Mouse (Mus musculus) hindbrain, postnatal 0 days (tissue): Measurements from ENCODE around the gene Kdm2a. TPM values are rescaled to one million over a fixed set of nuclear protein-coding genes. Genes with fewer than 3 reads are reported as not detected.

Experiments used
- ATAC-seq: fragments of 200-750 bp; cut with Nextera tagmentation; 2 replicates; pipeline ENCODE4 v1.8.0; 2017; ENCODE audit warnings: mild to moderate bottlenecking, moderate TSS enrichment, moderate library complexity
- DNase-seq: peaks from one replicate; pipeline ENCODE4 v3.0.0-alpha.2; 2015; ENCODE audit warnings: low spot score
- H3K27ac ChIP-seq: fragments of 300-500 bp; sonication (generic); 2 replicates; pipeline ENCODE4 v1.5.1; 2014; ENCODE audit warnings: mild to moderate bottlenecking
- H3K27me3 ChIP-seq: fragments of 300-500 bp; sonication (generic); 2 replicates; pipeline ENCODE4 v1.6.1; 2014; ENCODE audit warnings: low read length, mixed read lengths; ENCODE audit not compliant: insufficient read depth
- H3K36me3 ChIP-seq: fragments of 300-500 bp; sonication (generic); 2 replicates; pipeline ENCODE4 v1.6.1; 2014; ENCODE audit warnings: low read length, mixed read lengths; ENCODE audit not compliant: insufficient read depth
- H3K4me1 ChIP-seq: fragments of 300-500 bp; sonication (generic); 2 replicates; pipeline ENCODE4 v1.6.1; 2014; ENCODE audit warnings: antibody characterized with exemption, low read length, mixed read lengths; ENCODE audit not compliant: insufficient read depth
- H3K4me2 ChIP-seq: fragments of 300-500 bp; sonication (generic); 2 replicates; pipeline ENCODE4 v1.6.1; 2014; ENCODE audit warnings: low read depth, mild to moderate bottlenecking, low read length, moderate library complexity, mixed read lengths
- H3K4me3 ChIP-seq: fragments of 300-500 bp; sonication (generic); 2 replicates; pipeline ENCODE4 v1.5.1; 2014; ENCODE audit warnings: low read length
- H3K9ac ChIP-seq: fragments of 300-500 bp; sonication (generic); replicated peaks from 2 replicates; pipeline ENCODE4 v1.6.1; 2014; ENCODE audit warnings: mild to moderate bottlenecking, low read length, moderate library complexity, mixed read lengths
- H3K9me3 ChIP-seq: fragments of 300-500 bp; sonication (generic); 2 replicates; pipeline ENCODE4 v1.6.1; 2016; ENCODE audit warnings: low read length, mixed read lengths
- CTCF ChIP-seq: IDR thresholded peaks from 2 replicates; pipeline ENCODE4 v1.5.1; 2016; ENCODE audit warnings: antibody characterized with exemption, control low read depth, low read depth
- WGBS: fragments of 180-500 bp; shearing (Covaris S2); extraction: QIAGEN DNeasy Blood & Tissue Kit; methylation state at CpG from one replicate; pipeline ENCODE4 v1.1.7; 2014; 5-methylcytosine and 5-hydroxymethylcytosine counted together
- polyA plus RNA-seq: library from polyadenylated mRNA; unstranded; fragments of >200 nt; fragmentation: Nextera tagmentation; extraction: Ambion mirVana; gene quantifications from 2 replicates; pipeline ENCODE4 v1.2.1, GENCODE M21; 2015
- total RNA-seq: library from RNA; depleted of rRNA; stranded (reverse); fragments of >200 nt; gene quantifications from 2 replicates; pipeline ENCODE4 v1.2.3, GENCODE M21; 2014

The Kdm2a gene
- total and polyA plus RNA-seq, 2 experiments from 2014 or later: 19.8 to 73.7 TPM

DNA sequence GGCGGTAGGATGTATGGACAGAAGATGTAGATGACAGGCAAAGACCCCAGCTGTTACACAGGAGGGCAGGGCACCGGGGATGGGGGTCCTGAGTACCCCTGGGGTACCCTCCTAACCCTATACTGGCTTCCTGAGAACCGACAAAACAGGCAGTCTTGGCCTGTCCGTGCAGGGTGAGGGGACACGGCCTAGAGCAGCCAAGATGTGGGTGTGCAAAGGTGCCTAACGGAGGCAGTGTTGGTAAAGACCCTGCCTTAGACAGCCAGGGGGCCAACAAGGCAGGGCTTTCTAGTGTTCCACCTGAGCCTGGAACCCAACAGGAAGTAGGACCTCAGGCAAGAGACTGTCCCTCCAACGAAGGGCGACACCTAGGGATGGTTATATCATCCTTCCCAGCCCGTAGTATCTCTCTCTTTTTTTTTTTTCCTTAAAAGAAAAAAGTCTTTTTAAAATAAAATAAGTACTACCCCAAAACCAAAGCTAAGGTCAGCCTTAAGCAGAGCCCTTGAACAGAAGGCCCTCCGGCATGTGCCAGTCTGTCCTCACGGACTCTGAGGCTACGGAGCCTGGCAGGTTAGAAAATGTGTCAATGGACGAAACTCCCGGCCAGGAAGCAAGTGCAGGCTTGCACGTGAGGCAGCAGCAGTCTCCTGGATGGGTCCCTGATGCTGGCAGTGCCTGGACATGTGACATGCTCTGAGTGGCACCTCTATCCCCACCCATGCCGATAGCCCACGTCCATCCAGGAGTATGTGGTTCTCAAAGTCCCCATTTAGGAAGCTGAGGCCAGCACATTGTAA, 99.6 kb downstream of the Kdm2a start:
- Histone ChIP-seq H3K27me3 (no peaks in the 10 kb centered on the region), H3K9ac (no peak overlapping the region), H3K4me1 (peaks cover 39% of the 10 kb centered on the region), H3K4me2 (no peak overlapping the region), H3K4me3 (no peak overlapping the region), H3K36me3 (no peaks in the 10 kb centered on the region), H3K9me3 (no peaks in the 10 kb centered on the region), H3K27ac (no peak overlapping the region)
- 87% methylated on average over 17 of the region's 17 CpGs for WGBS
- ATAC-seq (no peak), DNase-seq (no peak)
- no peak for TF ChIP-seq CTCF

DNA sequence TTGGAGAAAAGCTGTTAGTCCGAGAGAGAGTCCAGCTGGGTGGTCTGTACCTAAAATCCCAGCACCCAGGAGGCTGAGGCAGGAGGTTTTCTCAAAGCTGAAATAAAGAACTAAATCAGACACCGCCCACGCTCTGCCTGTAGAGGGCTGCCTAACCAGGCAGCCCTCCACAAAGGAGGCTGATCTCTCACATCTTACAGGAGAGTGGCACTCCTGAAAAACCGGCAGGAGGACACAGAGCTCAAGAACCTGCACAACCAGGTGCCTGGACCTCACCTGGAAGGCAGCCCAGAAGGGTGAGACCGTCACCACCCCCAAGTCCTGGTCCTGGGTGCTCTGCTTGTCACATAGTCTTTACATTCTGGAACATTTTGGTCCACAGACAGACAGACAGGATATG, 100.2 kb downstream of the Kdm2a start:
- no peak overlapping the region for H3K9ac ChIP-seq
- no peaks in the 10 kb centered on the region for H3K9me3 ChIP-seq
- no peak for DNase-seq
- H3K4me2 ChIP-seq: no peak overlapping the region
- ATAC-seq: no peak
- H3K4me1 ChIP-seq: peaks cover 32% of the 10 kb centered on the region
- no peak overlapping the region for H3K27ac ChIP-seq
- no peaks in the 10 kb centered on the region for H3K27me3 ChIP-seq
- 87% methylated on average over 5 of the region's 5 CpGs for WGBS
- H3K36me3 ChIP-seq: peaks cover under 1% of the 10 kb centered on the region; the same call in 1 of the 2 replicates
- no peak overlapping the region for H3K4me3 ChIP-seq
- no peak for TF ChIP-seq CTCF

DNA sequence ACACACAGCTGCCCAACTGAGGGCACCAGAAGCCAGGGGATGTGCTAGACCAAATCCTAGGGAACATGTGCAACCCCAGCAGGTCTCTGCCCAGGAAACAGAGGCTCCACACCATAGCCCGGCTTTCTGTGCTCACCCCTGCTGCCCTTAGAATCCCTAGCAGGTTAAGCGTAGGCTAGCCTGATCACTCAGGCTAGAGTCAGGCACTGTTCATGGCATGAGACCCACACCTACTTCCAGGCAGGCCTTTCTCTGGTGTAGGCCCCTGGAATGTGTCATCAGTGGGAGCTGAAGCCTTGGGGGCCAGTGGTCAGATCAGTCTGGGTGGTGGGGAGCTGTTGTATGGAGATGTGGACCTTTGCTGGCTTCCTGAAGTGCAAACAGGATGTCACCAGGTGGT, 101.5 kb downstream of the Kdm2a start:
- H3K36me3 ChIP-seq: peaks cover 13% of the 10 kb centered on the region
- DNase-seq (no peak), ATAC-seq (no peak)
- no peak overlapping the region for H3K9ac ChIP-seq
- H3K4me2 ChIP-seq: no peak overlapping the region
- 84% methylated on average over 2 of the region's 2 CpGs for WGBS
- H3K4me1 ChIP-seq: peaks cover 20% of the 10 kb centered on the region
- no peak overlapping the region for H3K27ac ChIP-seq
- no peaks in the 10 kb centered on the region for H3K9me3 ChIP-seq
- no peak overlapping the region for H3K4me3 ChIP-seq
- H3K27me3 ChIP-seq: no peaks in the 10 kb centered on the region
- TF ChIP-seq CTCF: no peak

DNA sequence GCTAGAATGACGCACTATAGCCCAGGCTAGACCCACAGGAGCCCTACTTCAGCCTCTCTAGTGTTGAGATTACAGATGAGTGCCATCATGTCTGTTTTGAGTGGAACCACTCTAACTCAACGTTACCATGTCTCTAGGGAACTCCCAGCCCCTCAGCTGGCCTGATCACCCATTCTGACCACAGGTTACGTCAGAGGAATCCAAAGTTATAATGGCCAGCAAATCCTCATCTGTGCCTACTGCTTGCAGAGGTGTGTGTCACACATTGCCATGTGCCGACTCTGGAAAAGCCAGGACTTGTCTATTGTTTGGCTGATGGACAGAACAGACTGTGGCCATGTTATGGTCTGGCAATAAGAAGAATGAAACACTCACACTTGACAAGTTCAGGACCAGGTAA, 102.7 kb downstream of the Kdm2a start:
- H3K27ac ChIP-seq: no peak overlapping the region
- no peaks in the 10 kb centered on the region for H3K27me3 ChIP-seq
- ATAC-seq: no peak
- no peak overlapping the region for H3K4me3 ChIP-seq
- TF ChIP-seq CTCF: no peak
- no peaks in the 10 kb centered on the region for H3K9me3 ChIP-seq
- no peak overlapping the region for H3K9ac ChIP-seq
- WGBS: 90% methylated on average over 4 of the region's 4 CpGs
- H3K36me3 ChIP-seq: peaks cover 25% of the 10 kb centered on the region
- no peak for DNase-seq
- peaks cover 8% of the 10 kb centered on the region; the same call in 1 of the 2 replicates for H3K4me1 ChIP-seq
- no peak overlapping the region for H3K4me2 ChIP-seq

DNA sequence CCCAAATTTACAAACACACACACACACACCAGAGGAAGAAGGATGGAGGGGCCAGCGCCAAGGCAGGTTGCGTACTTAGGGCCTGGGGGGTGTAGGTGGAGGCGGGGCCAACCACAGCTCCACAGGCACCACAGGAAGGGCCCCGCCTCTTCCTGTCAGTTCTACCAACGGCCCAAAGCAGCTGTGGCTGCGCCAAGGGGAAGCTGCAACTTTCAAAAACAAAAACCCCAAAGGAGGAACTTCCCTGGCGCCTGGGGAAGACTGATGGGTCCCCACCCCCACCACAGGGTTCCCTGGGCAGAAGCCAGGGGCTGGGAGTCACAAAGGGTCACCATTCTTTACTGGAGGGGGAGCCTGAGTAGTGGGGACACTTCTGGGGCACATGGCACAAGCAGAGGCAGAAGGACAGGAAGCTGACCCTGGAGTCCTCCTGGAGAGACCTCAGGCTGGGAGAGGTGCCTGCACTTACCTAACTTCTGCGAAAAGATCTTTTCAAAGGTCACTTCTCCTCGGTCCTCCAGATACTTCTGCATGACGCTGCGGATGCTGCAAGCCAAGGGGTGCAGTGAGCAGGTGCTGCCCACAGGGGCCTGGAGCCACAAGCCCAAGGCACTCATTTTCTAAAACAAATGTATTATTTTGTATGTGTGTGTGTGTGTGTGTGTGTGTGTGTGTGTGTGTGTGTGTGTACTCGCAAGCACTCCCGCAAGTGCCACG, 103.5 kb downstream of the Kdm2a start:
- H3K27me3 ChIP-seq: no peaks in the 10 kb centered on the region
- no peak for DNase-seq
- no peak overlapping the region for H3K27ac ChIP-seq
- peaks cover 34% of the 10 kb centered on the region for H3K36me3 ChIP-seq
- no peaks in the 10 kb centered on the region for H3K9me3 ChIP-seq
- H3K9ac ChIP-seq: no peak overlapping the region
- H3K4me3 ChIP-seq: no peak overlapping the region
- ATAC-seq: no peak
- no peak overlapping the region for H3K4me2 ChIP-seq
- no peak for TF ChIP-seq CTCF
- H3K4me1 ChIP-seq: no peaks in the 10 kb centered on the region
- 73% methylated on average over 14 of the region's 14 CpGs for WGBS

DNA sequence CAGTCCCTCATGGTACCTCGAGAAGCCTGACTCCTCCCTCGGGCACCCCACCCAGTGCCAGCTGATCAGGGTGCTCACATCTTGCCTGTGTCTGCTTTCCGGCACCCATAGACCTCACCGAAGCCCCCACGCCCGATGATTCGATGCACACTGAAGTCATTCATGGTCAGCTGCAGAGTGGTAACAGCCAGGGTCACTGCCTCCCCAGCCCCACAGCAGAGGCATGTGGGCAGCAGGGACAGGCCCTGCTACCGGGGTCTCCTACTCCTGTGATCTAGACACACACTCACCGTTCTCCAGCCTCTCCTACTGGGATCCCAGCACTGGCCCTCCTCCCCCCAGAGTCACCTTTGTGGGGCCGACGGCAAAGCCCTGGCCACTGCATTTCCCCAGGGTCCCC, 106.9 kb downstream of the Kdm2a start:
- Histone ChIP-seq H3K4me2 (no peak overlapping the region), H3K4me1 (no peaks in the 10 kb centered on the region), H3K27ac (no peak overlapping the region), H3K9me3 (no peaks in the 10 kb centered on the region), H3K9ac (no peak overlapping the region), H3K4me3 (no peak overlapping the region), H3K36me3 (peaks cover 63% of the 10 kb centered on the region), H3K27me3 (no peaks in the 10 kb centered on the region)
- DNase-seq: no peak
- WGBS: 88% methylated on average over 11 of the region's 11 CpGs
- no peak for TF ChIP-seq CTCF
- no peak for ATAC-seq

DNA sequence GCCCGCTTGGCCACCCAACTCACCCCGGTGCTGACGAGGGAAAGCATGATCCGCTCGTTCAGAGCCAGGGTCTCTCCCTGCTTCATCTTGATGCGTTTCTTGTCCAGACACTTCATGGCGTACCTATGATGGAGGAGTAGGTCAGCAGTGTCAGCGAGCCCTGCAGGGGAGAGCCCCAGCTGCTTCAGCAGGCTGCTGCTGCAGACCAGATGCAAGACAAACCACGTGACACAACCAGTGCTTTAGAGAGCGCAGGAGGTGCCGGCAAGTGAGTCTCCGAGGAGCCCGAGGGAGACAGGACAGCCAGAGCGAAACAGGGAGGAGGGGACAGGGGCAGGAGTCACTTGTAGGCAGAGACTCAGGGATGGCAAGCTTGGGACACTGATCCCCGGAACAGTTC, 107.3 kb downstream of the Kdm2a start:
- ATAC-seq (no peak), DNase-seq (no peak)
- no peak overlapping the region for H3K9ac ChIP-seq
- no peaks in the 10 kb centered on the region for H3K9me3 ChIP-seq
- H3K27me3 ChIP-seq: no peaks in the 10 kb centered on the region
- TF ChIP-seq CTCF: no peak
- H3K36me3 ChIP-seq: peaks cover 64% of the 10 kb centered on the region
- H3K4me1 ChIP-seq: no peaks in the 10 kb centered on the region
- no peak overlapping the region for H3K27ac ChIP-seq
- H3K4me2 ChIP-seq: no peak overlapping the region
- WGBS: 73% methylated on average over 15 of the region's 15 CpGs
- H3K4me3 ChIP-seq: no peak overlapping the region
